Mouse (Mus musculus): ENCODE measurements at regions not wholly inside any gene's neighbourhood (a gene's known extent, or its start where the extent isn't known, plus 50 kb on each side); places are given as distances from the start of the nearest gene placed in this dataset.
A peak's percentile ranks its signal among the peaks of the same experiment; 100 is the strongest.

- no peak for DNase-seq (ENCODE audit: extremely low read depth, low read depth, low spot score)
Observed at GRCm38 (mm10) chr15:61304546-61304945, 381.7 kb upstream of the A1bg start.

- peak; percentile 40 for DNase-seq (ENCODE audit: extremely low read depth, low read depth, low spot score)
Observed at GRCm38 (mm10) chr15:61299796-61300195, 377.0 kb upstream of the A1bg start.

GRCm38 (mm10) chr15:61297447-61298208 lies 374.8 kb upstream of the A1bg start:
- DNase-seq (ENCODE audit: extremely low read depth, low read depth, low spot score): peak; percentile 66

- peak; percentile 98 for DNase-seq (ENCODE audit: extremely low read depth, low read depth, low spot score)
Observed at GRCm38 (mm10) chr15:61294616-61295015, 371.8 kb upstream of the A1bg start.

- DNase-seq (ENCODE audit: extremely low read depth, low read depth, low spot score): peak; percentile 98
Observed at GRCm38 (mm10) chr15:61294131-61294530, 371.3 kb upstream of the A1bg start.

- no peak for DNase-seq (ENCODE audit: extremely low read depth, low read depth, low spot score)
Observed at GRCm38 (mm10) chr15:61268766-61269165, 346.0 kb upstream of the A1bg start.

- DNase-seq (ENCODE audit: extremely low read depth, low read depth, low spot score): no peak
Observed at GRCm38 (mm10) chr15:61259047-61259446, 336.2 kb upstream of the A1bg start.

- DNase-seq (ENCODE audit: extremely low read depth, low read depth, low spot score): no peak
Observed at GRCm38 (mm10) chr15:61244511-61244910, 321.7 kb upstream of the A1bg start.

- DNase-seq (ENCODE audit: extremely low read depth, low read depth, low spot score): no peak
Observed at GRCm38 (mm10) chr15:61242161-61242681, 319.4 kb upstream of the A1bg start.

GRCm38 (mm10) chr15:61241741-61242140 lies 318.9 kb upstream of the A1bg start:
- no peak for DNase-seq (ENCODE audit: extremely low read depth, low read depth, low spot score)

- DNase-seq (ENCODE audit: extremely low read depth, low read depth, low spot score): no peak
Observed at GRCm38 (mm10) chr15:61240344-61240743, 317.5 kb upstream of the A1bg start.

GRCm38 (mm10) chr15:61239414-61239813 lies 316.6 kb upstream of the A1bg start:
- DNase-seq (ENCODE audit: extremely low read depth, low read depth, low spot score): peak; percentile 10

GRCm38 (mm10) chr15:61238996-61239395 lies 316.2 kb upstream of the A1bg start:
- no peak for DNase-seq (ENCODE audit: extremely low read depth, low read depth, low spot score)

- no peak for DNase-seq (ENCODE audit: extremely low read depth, low read depth, low spot score)
Observed at GRCm38 (mm10) chr15:61229579-61229978, 306.8 kb upstream of the A1bg start.

- peak; percentile 19 for DNase-seq (ENCODE audit: extremely low read depth, low read depth, low spot score)
Observed at GRCm38 (mm10) chr15:61222923-61223322, 300.1 kb upstream of the A1bg start.

GRCm38 (mm10) chr15:61210161-61210560 lies 287.3 kb upstream of the A1bg start:
- no peak for DNase-seq (ENCODE audit: extremely low read depth, low read depth, low spot score)

- DNase-seq (ENCODE audit: extremely low read depth, low read depth, low spot score): no peak
Observed at GRCm38 (mm10) chr15:61189981-61190380, 267.2 kb upstream of the A1bg start.

GRCm38 (mm10) chr15:61189481-61189880 lies 266.7 kb upstream of the A1bg start:
- DNase-seq (ENCODE audit: extremely low read depth, low read depth, low spot score): no peak

GRCm38 (mm10) chr15:61184597-61184963 lies 261.8 kb upstream of the A1bg start:
- no peak for DNase-seq (ENCODE audit: extremely low read depth, low read depth, low spot score)

- DNase-seq (ENCODE audit: extremely low read depth, low read depth, low spot score): no peak
Observed at GRCm38 (mm10) chr15:61183751-61184596, 261.2 kb upstream of the A1bg start.

GRCm38 (mm10) chr15:61183291-61183690 lies 260.5 kb upstream of the A1bg start:
- no peak for DNase-seq (ENCODE audit: extremely low read depth, low read depth, low spot score)

- DNase-seq (ENCODE audit: extremely low read depth, low read depth, low spot score): no peak
Observed at GRCm38 (mm10) chr15:61168842-61169416, 246.1 kb upstream of the A1bg start.
